Mouse (Mus musculus) ES-E14 (cell line): ENCODE results near the gene Defa36.
"Not testable (repeated sequence)": the region's sequence is repeated elsewhere in the genome, so short reads cannot be mapped to it uniquely, and the experiment has no call there.

Source experiments
- CHD2 ChIP-seq: IDR thresholded peaks from 2 replicates; pipeline ENCODE4 v1.6.1; 2014; ENCODE audit warnings: mild to moderate bottlenecking, low read depth, low read length, inconsistent platforms
- HCFC1 ChIP-seq: IDR thresholded peaks from 2 replicates; pipeline ENCODE4 v1.6.1; 2012; ENCODE audit warnings: low read length, inconsistent platforms, borderline replicate concordance; ENCODE audit not compliant: insufficient read depth
- MAFK ChIP-seq: IDR thresholded peaks from 2 replicates; pipeline ENCODE4 v1.6.1; 2014; ENCODE audit warnings: mild to moderate bottlenecking, low read depth, low read length, inconsistent platforms; ENCODE audit not compliant: insufficient read depth
- ZC3H11A ChIP-seq: IDR thresholded peaks from 2 replicates; pipeline ENCODE4 v1.6.1; 2012; ENCODE audit warnings: low read depth, mild to moderate bottlenecking, inconsistent platforms, low read length, borderline replicate concordance
- ZNF384 ChIP-seq: IDR thresholded peaks from 2 replicates; pipeline ENCODE4 v1.6.1; 2012; ENCODE audit warnings: low read depth, low read length, inconsistent platforms

- TF ChIP-seq HCFC1, MAFK, ZNF384, CHD2, ZC3H11A: not testable (repeated sequence)
These were observed 49.0 kb upstream of the Defa36 start, which contains the start of gene Defa2 for GRCm38 (mm10) chr8:21378215-21378614.
